Mouse (Mus musculus) right cerebral cortex, postnatal 14 days (tissue): ENCODE results near the gene Bcl2.
"Not testable (repeated sequence)": the region's sequence is repeated elsewhere in the genome, so short reads cannot be mapped to it uniquely, and the experiment has no call there.

ENCODE experiments used
- DNase-seq: peaks from one replicate; pipeline ENCODE4 v3.0.0; 2022

Gene Bcl2

GRCm38 (mm10) chr1:106549025-106549424, 165.0 kb downstream of the Bcl2 start:
- no peak for DNase-seq

- peak; percentile 43 for DNase-seq
These were observed 169.1 kb downstream of the Bcl2 start for GRCm38 (mm10) chr1:106544817-106545612.

DNA sequence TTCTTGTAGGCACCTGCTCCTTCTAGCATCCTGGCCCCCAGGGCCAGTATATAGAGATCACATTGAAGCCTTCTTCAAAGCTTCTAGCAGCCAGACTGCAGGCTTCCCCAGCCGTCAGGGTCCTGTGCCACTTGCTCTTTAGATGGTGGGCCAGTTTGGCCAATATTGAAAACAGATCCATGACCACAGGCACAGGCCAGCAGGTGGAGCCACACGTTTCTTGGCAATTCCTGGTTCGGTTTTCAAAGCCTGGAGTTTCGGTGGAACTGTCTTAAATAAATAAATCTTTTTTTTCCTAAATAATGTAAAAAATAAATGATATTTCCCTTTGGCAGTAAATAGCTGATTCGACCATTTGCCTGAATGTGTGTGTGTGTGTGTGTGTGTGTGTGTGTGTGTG, 171.3 kb downstream of the Bcl2 start:
- DNase-seq, result peak; percentile 51

DNA sequence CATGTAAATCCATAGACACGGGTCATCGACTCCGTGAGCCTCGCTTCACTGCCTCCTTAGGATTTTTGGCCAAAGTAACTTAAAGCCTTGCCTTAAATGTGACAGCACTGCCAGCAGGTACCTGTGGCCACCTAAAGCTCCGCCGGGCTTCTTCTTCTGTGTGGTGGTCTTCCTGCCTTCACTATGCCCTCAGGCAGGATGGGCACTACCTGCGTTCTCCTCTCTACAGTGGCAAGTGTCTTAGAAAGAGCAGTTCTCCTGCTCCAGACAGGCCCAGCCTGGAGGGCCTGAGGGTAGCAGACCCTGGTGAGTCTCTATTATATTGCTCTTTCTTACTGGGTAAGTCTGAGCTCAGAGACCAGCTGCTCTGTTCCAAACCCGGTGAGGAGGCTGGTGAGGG, 172.2 kb downstream of the Bcl2 start:
- DNase-seq, result no peak

DNA sequence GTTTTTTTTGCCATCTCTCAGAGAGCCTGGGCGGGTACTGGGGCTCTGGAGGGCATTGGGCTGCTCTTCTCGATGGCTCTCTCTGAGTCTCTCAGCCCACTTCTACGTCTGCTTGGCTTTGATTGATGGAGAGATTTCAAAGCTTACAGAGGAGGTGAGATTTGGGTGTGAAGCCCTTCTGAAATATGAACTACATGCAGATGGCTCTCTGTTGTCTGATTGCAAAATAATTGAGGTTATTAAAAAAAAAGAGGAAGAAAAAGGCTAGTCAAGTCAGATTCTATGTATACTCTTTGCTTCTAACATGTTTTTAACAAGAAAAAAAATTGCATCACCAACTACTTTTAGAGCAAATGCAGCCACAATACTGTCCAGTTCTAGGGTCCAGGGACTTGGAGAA, 173.9 kb downstream of the Bcl2 start:
- no peak for DNase-seq

DNA sequence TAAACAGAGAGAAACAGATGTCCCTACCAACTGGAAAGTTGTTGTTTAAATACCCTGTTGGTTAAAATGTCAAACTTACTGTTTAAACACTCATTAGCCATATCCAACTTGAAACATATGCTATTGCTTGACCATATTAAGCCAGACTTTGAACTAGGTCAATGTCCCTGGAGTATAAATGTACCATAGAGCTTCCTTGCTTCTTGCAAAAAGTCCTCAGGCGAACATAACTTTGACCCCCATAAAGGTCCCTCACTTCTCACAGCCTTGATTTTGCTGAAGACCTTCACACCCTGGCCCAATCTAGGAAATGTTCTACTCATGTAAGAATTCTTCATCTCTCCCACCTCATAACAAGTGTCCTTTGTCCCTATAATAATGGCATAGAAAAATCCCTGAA, 175.0 kb downstream of the Bcl2 start:
- no peak for DNase-seq

DNA sequence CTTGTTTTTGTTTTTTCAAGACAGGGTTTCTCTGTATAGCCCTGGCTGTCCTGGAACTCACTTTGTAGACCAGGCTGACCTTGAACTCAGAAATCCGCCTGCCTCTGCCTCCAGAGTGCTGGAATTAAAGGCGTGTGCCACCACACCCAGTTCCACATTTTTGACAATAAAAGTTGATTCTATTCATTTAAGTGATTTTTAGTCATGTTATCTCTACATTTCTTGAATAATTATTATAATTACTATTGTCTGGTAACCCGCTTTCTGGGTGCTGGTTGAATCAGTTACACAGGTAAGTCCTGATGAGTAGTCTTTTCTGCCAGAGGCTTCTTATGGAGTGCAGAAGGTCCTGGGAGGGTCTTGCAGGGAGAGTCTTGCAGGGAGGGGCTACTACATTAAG, 179.2 kb downstream of the Bcl2 start:
- DNase-seq, result not testable (repeated sequence)

- DNase-seq, result no peak
These were observed 184.5 kb downstream of the Bcl2 start for GRCm38 (mm10) chr1:106529570-106529969.

- no peak for DNase-seq
These were observed 186.5 kb downstream of the Bcl2 start for GRCm38 (mm10) chr1:106527537-106527936.

GRCm38 (mm10) chr1:106526751-106527150, 187.3 kb downstream of the Bcl2 start:
- peak; percentile 21 for DNase-seq

DNA sequence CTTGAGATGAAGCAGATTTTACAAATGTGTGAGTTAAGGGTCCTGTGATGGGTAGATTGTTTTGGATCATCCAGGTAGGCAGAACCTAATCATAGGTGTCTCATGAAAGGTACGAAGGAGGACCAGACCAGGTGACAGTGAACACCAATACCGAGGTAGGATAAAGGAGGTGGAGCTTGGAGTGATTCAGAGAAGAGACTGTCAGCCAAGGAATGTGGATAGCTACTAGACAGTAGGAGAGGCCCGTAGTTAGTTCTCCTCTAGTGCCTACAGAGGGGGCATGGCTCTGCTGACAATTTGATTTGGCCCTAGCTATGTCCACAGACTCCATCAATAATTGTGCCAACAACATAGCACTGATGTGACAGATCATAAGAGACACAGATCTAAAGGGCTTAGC, 188.0 kb downstream of the Bcl2 start:
- DNase-seq, result no peak

- DNase-seq, result no peak
These were observed 190.3 kb downstream of the Bcl2 start for GRCm38 (mm10) chr1:106523741-106524140.

DNA sequence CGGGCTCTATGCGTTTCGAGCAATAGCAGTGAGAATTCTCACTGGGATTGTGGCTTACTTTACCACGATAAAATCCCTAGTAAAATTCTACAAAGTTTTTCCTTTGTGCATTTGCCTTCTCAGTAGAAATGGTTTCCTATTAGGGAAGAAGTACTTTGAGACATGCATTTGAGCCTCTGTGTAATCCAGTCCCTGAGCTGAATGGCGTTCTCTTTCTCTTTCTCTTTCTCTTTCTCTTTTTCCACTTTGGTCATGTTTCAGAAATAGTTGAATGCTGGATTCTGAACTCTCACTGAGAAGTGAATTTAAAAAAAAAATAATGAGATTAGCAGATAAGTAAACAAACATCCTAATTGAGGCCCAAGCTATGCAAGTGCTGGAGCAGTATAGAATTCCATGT, 191.1 kb downstream of the Bcl2 start:
- DNase-seq, result no peak

DNA sequence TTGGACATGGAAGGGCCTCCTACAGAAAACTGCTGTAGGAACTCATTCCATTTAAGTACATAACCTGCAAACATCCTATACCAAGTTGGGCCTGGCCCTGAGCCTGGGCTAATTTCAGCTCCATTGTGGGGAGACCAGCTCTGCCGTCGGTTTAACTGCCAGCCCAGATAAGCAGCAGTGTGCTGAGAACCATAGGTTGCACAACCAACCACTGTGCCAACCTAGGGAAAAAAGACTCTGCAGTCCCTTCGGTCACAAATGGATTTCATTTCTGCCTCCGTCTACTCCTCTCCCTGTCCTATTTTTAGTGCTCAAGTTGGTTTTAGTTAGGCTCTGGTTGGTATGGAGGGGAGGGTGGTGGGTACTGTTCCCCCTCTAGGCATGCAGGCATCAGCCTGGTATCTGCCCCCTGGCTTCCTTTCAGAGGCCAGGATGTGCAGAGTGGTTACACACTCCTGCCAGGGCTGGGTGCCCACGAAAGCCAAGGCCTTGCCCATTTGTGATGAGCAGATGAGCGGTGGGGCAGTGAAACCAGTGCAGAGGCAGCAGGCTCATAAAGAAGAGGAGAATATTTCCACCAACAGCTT, 196.4 kb downstream of the Bcl2 start:
- no peak for DNase-seq

DNA sequence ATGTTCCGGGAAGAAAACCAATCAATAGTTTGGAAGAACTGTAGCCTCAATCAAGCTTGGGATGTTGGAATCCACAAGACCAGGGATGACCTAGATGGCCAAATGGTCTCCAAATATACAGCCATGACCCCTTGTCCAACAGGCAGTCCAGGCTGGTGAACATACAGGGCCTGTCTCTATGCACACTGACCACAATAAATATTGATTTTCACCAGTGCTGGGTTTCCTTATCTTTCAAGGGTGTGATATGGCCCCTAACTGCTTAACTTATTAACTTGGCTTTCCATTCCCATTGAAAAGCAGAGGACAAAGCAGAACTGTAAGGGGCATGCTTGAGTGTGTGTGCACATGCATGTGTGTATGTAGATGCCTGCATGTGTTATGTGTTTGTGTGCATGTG, 197.0 kb downstream of the Bcl2 start:
- DNase-seq, result no peak

DNA sequence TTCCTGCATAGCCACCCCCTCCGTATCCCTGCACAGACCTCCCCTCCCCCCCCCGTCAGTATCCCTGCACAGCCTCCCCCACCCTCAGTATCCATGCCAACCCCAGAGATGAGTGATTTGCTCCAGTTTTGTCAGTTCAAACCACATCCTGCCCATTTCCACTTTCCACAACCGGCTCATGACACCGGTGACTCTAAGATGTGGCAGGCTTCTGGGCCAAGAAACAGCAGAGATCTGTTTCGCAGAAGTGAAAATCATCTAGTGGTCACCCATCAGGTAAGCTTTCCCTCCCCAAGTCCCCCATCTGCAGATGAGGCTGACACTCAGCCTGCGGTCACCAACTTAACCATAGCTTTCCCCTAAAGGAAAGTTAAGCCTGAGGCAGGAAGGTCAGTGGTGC, 198.5 kb downstream of the Bcl2 start:
- DNase-seq, result no peak

- no peak for DNase-seq
These were observed 200.0 kb downstream of the Bcl2 start for GRCm38 (mm10) chr1:106513890-106514643.

DNA sequence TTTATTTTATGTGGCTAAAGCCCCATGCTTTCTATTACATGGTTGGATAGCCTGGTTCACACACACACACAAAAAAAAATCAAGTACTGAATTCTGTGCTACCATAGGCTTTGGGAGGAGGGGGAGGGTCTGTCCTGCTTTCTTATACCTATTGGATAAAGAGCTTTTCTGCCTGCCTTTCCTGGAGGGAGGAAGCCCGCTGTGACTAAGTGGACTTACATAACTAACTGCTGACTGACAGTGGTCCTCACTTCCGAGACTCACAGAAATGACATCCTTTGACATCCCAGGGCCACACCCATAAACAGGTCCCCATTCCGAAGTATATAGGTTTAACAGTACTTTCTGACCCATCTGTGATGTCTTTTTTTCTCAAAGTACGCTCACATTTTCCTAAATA, 200.6 kb downstream of the Bcl2 start:
- DNase-seq, result no peak

DNA sequence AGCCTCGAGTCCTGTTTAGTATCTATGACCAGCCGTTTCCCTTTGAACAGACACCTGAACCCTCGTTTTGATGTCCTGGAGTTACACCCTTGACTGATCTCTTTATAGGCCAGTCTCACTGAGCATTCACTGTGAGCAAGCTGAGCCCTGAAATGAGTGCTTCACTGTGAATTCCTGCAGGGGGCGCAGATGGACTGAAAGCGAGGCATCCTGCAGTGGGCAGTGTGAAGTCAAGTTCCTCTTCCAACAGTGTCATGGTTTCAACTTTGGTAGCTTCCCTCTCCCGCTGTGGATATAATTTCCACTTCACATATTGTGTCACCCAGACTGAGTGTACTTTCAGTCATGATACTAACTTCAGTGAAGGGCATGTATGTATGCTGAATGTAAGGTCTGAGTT, 202.5 kb downstream of the Bcl2 start:
- DNase-seq, result peak; percentile 75

GRCm38 (mm10) chr1:106507556-106507955, 206.5 kb downstream of the Bcl2 start:
- no peak for DNase-seq

GRCm38 (mm10) chr1:106503910-106504309, 210.2 kb downstream of the Bcl2 start:
- no peak for DNase-seq

DNA sequence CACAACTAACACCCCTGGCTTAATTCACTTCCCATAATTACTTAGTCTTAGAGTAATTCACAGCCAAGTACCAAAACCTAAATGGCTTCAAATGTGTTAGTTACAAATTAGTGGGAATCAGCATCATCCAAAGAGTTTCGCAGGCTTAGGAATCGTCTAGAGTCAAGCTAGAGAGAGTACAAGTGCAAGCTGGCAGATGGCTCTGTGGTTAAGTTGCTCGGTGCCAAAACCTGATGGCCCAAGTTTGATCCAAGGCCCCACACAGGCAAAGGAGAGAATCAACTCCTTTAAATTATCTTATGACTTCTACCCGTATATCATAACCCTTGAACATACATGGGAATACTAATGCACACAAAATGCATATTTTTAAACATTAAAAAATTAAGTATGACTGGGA, 210.7 kb downstream of the Bcl2 start:
- DNase-seq, result no peak

- DNase-seq, result no peak
These were observed 216.1 kb downstream of the Bcl2 start for GRCm38 (mm10) chr1:106497999-106498398.
